Mouse (Mus musculus) midbrain, embryonic 16.5 days (tissue): ENCODE results near the gene Ddb2. TPM values are rescaled to one million over a fixed set of nuclear protein-coding genes. Genes with fewer than 3 reads are reported as not detected.

Source experiments
- ATAC-seq: fragments of 200-750 bp; cut with Nextera tagmentation; 2 replicates; pipeline ENCODE4 v1.8.0; 2017; ENCODE audit warnings: moderate TSS enrichment
- H3K27ac ChIP-seq: fragments of 300-500 bp; sonication (generic); 2 replicates; pipeline ENCODE4 v1.5.1; 2014; ENCODE audit warnings: mild to moderate bottlenecking, low read length, mixed read lengths
- H3K27me3 ChIP-seq: fragments of 300-500 bp; sonication (generic); 2 replicates; pipeline ENCODE4 v1.6.1; 2014; ENCODE audit warnings: low read depth, low read length, mixed read lengths; ENCODE audit not compliant: control insufficient read depth, insufficient read depth
- H3K36me3 ChIP-seq: fragments of 300-500 bp; sonication (generic); 2 replicates; pipeline ENCODE4 v1.6.1; 2014; ENCODE audit warnings: mild to moderate bottlenecking, low read length, moderate library complexity, mixed read lengths; ENCODE audit not compliant: control insufficient read depth, insufficient read depth
- H3K4me1 ChIP-seq: fragments of 300-500 bp; sonication (generic); 2 replicates; pipeline ENCODE4 v1.6.1; 2014; ENCODE audit warnings: mild to moderate bottlenecking, low read length, mixed read lengths; ENCODE audit not compliant: control insufficient read depth, insufficient read depth
- H3K4me2 ChIP-seq: fragments of 300-500 bp; sonication (generic); 2 replicates; pipeline ENCODE4 v1.6.1; 2014; ENCODE audit warnings: mild to moderate bottlenecking, low read length, mixed read lengths
- H3K4me3 ChIP-seq: fragments of 300-500 bp; sonication (generic); 2 replicates; pipeline ENCODE4 v1.5.1; 2014; ENCODE audit warnings: low read depth, mild to moderate bottlenecking, low read length, moderate library complexity, mixed read lengths
- H3K9ac ChIP-seq: fragments of 300-500 bp; sonication (generic); 2 replicates; pipeline ENCODE4 v1.6.1; 2014; ENCODE audit warnings: low read depth, low read length, mixed read lengths
- H3K9me3 ChIP-seq: fragments of 300-500 bp; sonication (generic); replicated peaks from 2 replicates; pipeline ENCODE4 v1.6.1; 2014; ENCODE audit warnings: mild to moderate bottlenecking, low read length, mixed read lengths; ENCODE audit not compliant: control insufficient read depth, poor library complexity, severe bottlenecking
- WGBS: fragments of 180-500 bp; shearing (Covaris S2); extraction: QIAGEN DNeasy Blood & Tissue Kit; methylation state at CpG from one replicate; pipeline ENCODE4 v1.1.7; 2014; 5-methylcytosine and 5-hydroxymethylcytosine counted together
- polyA plus RNA-seq: library from polyadenylated mRNA; unstranded; fragments of >200 nt; fragmentation: Nextera tagmentation; extraction: Ambion mirVana; gene quantifications from 2 replicates; pipeline ENCODE4 v1.2.1, GENCODE M21; 2015

The Ddb2 gene
- polyA plus RNA-seq, 1 experiment from 2014 or later: 18.4 TPM

DNA sequence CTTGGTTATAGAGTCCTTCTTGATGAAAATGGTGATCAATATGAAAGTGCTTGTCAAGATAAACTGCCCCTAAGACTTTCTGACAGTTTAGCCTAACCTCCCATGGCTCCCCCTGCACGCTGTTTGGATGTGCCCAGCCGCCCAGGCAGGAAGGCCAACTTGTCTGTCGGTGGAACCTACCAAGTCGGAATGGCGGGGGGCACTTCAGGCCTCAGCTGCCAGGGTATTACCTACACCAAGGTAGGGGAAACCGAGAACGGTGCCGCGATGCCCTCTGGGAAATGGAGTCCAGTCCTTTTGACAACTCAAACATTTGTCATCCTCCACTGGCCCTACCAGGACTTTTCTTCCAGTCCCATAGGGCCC lies 53.7 kb downstream of the Ddb2 start:
- Histone ChIP-seq H3K9ac (peak overlapping the region; percentile 94), H3K4me3 (peak overlapping the region; percentile 94), H3K9me3 (no peaks in the 10 kb centered on the region), H3K4me2 (peak overlapping the region; percentile 87), H3K4me1 (peaks cover 25% of the 10 kb centered on the region), H3K27ac (peak overlapping the region; percentile 96), H3K27me3 (no peaks in the 10 kb centered on the region), H3K36me3 (0 out of 2 replicates have a peak, but pooled peaks cover 3% of the 10 kb centered on the region)
- ATAC-seq: peak; percentile 98
- 0% methylated on average over 9 of the region's 9 CpGs for WGBS

DNA sequence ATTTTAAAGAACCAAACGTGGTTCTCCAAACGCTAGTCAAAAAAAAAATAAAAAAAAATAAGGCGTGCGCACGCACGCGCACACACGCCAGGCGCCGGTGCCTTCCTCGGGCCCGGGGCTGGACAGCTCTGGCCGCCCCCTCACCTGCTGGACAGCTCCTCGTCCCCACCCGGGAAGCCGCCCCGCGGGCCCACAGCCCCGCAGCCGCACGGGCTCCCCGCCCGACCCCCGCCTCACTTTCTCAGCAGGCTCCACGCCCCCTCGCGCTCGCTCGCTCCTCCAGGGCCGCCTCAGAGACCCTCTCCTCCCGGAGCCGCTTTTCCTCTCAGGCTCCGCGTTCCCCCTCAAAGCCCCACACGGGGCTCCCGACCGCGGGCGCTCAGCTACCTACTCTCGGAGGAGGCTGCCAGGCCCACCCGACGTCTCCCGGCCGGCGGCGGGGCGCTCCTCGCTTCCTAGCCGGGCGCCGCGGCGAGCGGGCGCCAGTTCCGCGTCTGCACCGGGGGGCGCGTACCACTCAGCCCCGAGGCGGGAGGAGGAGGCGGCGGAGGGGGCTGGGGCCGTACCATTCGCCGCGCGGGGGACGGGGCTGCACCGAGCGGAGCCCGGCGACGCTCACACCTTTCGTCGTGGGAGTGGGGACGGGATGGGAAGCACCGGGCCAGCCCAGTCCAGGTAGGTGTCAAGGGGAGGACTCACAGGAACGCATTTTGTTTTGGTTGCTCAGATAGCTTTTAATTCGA lies 54.2 kb downstream of the Ddb2 start:
- H3K27me3 ChIP-seq: no peaks in the 10 kb centered on the region

DNA sequence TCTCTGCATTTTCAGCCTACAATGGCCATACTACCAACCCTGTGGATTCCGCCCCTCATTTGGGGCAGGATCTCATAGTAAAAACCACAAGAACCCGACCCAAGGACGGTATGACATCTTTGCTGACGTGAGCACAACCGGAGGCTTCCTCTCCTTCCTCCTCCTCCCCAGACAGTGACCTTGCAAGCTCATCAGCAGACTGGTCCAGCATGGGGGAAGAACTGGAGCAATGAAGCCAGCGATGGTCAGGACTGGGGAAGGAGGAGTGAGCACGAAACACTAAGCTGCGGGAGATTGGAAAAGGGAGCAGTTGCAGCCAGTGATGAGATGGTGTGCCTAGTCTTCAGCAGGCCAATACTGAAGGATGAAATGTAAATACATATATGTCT lies 54.8 kb downstream of the Ddb2 start:
- Histone ChIP-seq H3K27ac (peak overlapping the region; percentile 96), H3K36me3 (peaks cover 9% of the 10 kb centered on the region; the same call in 1 of the 2 replicates), H3K27me3 (no peaks in the 10 kb centered on the region), H3K4me1 (peaks cover 25% of the 10 kb centered on the region), H3K4me3 (peak overlapping the region; percentile 94), H3K9ac (peak overlapping the region; percentile 94), H3K4me2 (peak overlapping the region; percentile 87), H3K9me3 (no peaks in the 10 kb centered on the region)
- WGBS: 8% methylated on average over 8 of the region's 8 CpGs
- no peak for ATAC-seq

More for the DNA sequence above, 54.2 kb downstream of the Ddb2 start:
- peak; percentile 97 for ATAC-seq
- H3K36me3 ChIP-seq: peaks cover 8% of the 10 kb centered on the region; the same call in 1 of the 2 replicates
- H3K4me3 ChIP-seq: peak overlapping the region; percentile 94
- 1% methylated on average over 70 of the region's 81 CpGs for WGBS
- no peaks in the 10 kb centered on the region for H3K9me3 ChIP-seq
- peak overlapping the region; percentile 96 for H3K27ac ChIP-seq
- peaks cover 25% of the 10 kb centered on the region for H3K4me1 ChIP-seq
- peak overlapping the region; percentile 87 for H3K4me2 ChIP-seq
- peak overlapping the region; percentile 94 for H3K9ac ChIP-seq

DNA sequence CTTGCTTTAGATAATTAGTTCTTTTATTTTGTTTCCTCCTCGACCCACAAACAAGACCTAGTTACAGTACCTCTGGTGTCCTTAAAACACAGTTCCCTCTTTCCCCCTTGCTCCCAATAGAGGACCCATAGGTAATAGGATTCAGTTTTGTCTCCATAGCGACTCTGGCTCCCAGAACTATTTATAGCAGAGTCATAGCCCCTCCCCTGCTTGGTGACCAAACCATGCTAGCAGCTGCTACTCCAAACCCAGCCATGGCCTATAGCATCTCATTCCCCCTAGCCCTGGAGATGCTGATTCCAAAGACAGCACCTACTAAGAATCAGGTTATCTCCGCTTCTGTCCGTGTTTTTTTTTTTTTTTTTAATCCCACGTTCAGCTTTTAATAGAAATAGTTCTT lies 56.1 kb downstream of the Ddb2 start:
- Histone ChIP-seq H3K4me1 (peaks cover 25% of the 10 kb centered on the region), H3K4me3 (no peak overlapping the region), H3K36me3 (peaks cover 12% of the 10 kb centered on the region; the same call in 1 of the 2 replicates), H3K27ac (no peak overlapping the region), H3K9ac (peak overlapping the region; percentile 94; the same call in 1 of the 2 replicates), H3K4me2 (peak overlapping the region; percentile 87; the same call in 1 of the 2 replicates), H3K9me3 (no peaks in the 10 kb centered on the region), H3K27me3 (no peaks in the 10 kb centered on the region)
- WGBS: 69% methylated on average over 5 of the region's 5 CpGs
- ATAC-seq: no peak

DNA sequence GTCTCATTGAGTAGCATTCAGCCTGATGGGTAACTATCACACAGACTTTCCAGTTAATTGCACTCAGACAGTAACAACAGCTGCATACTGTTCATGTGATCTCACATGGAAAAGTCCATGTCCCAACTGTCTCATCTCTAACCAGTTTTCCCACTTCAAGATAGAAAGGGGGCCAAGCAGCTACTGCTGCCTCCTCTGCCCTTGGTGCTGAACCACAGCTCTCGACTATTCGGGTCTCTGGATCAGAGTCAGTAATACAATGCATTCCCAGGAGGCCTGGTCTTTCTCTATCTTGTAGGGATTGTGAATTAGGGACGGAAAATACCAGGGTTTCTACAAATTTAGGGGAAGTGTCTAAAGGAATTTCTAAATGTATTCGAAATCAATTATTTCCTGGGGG lies 57.0 kb downstream of the Ddb2 start:
- H3K4me2 ChIP-seq: no peak overlapping the region
- no peaks in the 10 kb centered on the region for H3K9me3 ChIP-seq
- 48% methylated on average over 4 of the region's 4 CpGs for WGBS
- H3K9ac ChIP-seq: no peak overlapping the region
- H3K36me3 ChIP-seq: peaks cover 17% of the 10 kb centered on the region
- no peak overlapping the region for H3K27ac ChIP-seq
- no peaks in the 10 kb centered on the region for H3K27me3 ChIP-seq
- no peak overlapping the region for H3K4me3 ChIP-seq
- ATAC-seq: no peak
- H3K4me1 ChIP-seq: peaks cover 25% of the 10 kb centered on the region

DNA sequence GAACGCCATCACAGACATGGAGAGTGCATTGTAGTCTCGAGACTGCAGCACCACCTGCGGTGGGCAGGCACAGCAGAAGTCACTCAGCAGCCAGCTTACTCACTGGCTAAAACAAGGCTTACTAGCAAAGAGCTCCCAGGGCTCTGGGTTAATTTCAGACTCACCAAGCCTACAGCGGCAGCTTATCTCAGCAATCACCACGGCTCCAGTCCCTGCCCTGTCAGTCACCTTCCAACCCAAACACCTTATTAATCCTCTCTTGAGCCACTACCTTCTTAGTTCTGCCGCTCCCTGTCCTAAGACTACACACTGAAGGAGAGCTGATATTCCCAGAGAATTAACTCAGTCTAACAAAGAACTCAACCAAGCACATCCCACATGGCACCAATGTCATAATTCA lies 60.5 kb downstream of the Ddb2 start:
- Histone ChIP-seq H3K36me3 (peaks cover 41% of the 10 kb centered on the region), H3K4me2 (no peak overlapping the region), H3K27ac (no peak overlapping the region), H3K9ac (no peak overlapping the region), H3K9me3 (no peaks in the 10 kb centered on the region), H3K27me3 (no peaks in the 10 kb centered on the region), H3K4me1 (peaks cover 14% of the 10 kb centered on the region), H3K4me3 (no peak overlapping the region)
- WGBS: 77% methylated on average over 6 of the region's 6 CpGs
- no peak for ATAC-seq

DNA sequence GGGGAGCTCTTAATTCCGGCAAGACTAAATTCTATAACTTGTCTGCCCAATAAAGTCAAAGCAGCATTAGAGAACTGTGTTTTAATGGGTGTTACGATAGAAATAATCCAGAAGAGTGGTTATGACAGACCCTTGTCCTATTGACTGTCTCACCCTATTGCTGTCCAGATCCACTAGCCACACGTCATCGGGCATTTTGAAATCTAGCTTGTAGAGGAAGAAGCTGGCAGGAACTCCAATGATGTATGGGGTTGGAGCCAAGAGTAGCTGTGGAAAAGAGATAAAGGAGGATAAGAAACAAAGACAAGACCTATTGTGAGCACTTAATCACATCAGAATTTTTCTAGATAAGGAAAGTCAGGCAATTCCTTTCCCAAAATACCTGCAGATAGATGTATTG lies 61.3 kb downstream of the Ddb2 start:
- no peaks in the 10 kb centered on the region for H3K9me3 ChIP-seq
- 90% methylated on average over 4 of the region's 4 CpGs for WGBS
- no peak overlapping the region for H3K27ac ChIP-seq

DNA sequence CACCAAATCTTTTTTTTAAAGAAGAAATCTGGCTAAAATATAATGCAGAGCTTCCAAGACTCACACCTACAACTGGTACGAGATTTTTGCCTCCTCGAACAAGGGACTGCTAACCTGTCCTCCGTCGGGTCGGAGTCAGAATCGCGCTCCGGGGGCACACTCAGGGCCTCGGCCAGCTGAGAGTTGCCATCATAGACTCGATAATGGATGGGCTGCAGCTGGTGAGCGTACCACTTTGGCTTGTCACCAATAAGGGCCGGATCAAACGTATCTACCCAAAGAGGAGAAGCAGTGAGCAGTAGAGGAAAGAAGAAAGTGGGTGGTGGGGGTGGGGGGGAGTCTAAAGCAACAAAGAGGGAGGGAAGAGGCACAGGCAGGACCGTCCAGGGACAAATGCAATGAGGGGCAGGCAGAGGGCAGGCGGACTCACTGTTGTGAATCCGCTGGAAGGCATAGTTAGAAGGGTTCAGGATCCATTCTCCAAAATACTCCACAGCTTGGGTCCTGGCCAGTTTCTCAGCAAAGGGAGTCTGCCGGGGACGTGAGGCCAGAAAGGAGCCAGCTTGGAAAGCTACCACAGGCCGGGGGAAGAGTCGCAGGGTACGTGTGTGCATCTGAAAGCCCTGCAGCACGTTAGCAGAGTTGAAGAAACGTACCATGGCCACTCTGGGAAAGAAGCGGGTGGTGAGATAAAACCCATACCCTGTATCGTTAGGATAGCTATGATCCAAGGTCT lies 67.0 kb downstream of the Ddb2 start:
- Histone ChIP-seq H3K4me1 (no peaks in the 10 kb centered on the region), H3K27ac (no peak overlapping the region), H3K9ac (no peak overlapping the region), H3K9me3 (no peaks in the 10 kb centered on the region), H3K27me3 (no peaks in the 10 kb centered on the region), H3K36me3 (peaks cover 71% of the 10 kb centered on the region), H3K4me3 (no peak overlapping the region), H3K4me2 (no peak overlapping the region)
- ATAC-seq: no peak
- 91% methylated on average over 25 of the region's 25 CpGs for WGBS

More for the DNA sequence above, 61.3 kb downstream of the Ddb2 start:
- Histone ChIP-seq H3K4me1 (peaks cover 7% of the 10 kb centered on the region), H3K36me3 (peaks cover 44% of the 10 kb centered on the region), H3K27me3 (no peaks in the 10 kb centered on the region), H3K9ac (no peak overlapping the region), H3K4me2 (no peak overlapping the region), H3K4me3 (no peak overlapping the region)
- no peak for ATAC-seq

DNA sequence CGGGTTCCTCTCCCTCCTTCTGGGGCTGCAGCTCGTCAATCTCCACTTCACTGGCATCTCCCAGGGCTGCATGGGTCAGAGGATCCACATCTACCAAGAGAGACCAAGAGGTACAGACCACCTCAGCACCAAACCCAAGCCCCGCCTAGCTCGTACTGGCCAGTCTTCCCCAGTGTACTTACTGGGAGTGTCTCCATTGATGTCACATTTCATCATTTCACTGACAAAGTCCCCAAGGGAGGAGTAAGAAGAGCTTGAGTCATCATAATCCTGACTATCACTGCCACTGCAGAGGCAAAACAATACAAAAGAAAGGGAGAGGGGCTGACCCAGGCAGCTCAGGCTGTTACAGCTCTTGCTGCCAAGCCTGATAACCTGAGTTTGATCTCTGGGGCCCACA lies 69.2 kb downstream of the Ddb2 start:
- no peaks in the 10 kb centered on the region for H3K9me3 ChIP-seq
- peaks cover 65% of the 10 kb centered on the region for H3K36me3 ChIP-seq
- H3K27ac ChIP-seq: no peak overlapping the region
- ATAC-seq: no peak
- WGBS: 81% methylated on average over 4 of the region's 4 CpGs
- no peaks in the 10 kb centered on the region for H3K4me1 ChIP-seq
- H3K4me2 ChIP-seq: no peak overlapping the region
- H3K4me3 ChIP-seq: no peak overlapping the region
- no peak overlapping the region for H3K9ac ChIP-seq
- no peaks in the 10 kb centered on the region for H3K27me3 ChIP-seq
